Mouse (Mus musculus): Measurements from ENCODE around the gene Kif1c.

Kif1c gene

DNA sequence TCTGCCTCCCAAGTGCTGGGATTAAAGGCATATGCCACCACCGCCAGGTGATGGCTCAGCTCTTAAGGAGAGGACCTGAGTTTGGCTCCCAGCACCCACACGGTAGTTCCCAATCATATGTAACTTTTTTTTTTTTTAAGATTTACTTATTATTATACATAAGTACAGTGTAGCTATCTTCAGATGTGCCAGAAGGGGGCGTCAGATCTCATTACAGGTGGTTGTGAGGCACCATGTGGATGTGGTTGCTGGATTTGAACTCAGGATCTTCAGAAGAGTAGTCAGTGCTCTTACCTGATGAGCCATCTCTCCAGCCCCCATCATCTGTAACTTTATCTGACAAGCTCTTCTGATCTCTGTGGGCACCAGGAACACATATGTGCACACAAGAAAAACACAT lies 3.0 kb upstream of the Kif1c start:
- DNase-seq (ENCODE audit: low spot score in 2 of 2): no peak

DNA sequence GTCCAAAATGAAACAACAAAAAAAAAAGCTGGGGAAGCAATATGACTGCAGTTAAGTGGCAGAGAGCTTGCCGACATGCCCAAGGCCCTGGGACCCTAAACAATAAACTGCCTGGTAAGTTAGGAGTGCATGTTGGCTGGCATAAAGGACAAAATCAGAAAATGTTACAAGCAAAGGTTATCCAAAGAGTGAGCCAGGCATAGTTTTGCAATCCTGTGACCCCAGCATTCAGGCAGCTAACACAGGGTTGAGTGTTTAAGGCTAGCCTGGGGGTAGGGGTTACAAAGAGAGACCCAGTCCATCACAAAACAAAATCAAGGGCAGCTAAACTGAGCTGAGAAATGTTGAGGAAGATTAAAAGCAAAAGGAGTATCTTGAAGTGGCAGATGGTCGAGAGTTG lies 1.3 kb upstream of the Kif1c start:
- DNase-seq (ENCODE audit: low spot score in 2 of 2): no peak

DNA sequence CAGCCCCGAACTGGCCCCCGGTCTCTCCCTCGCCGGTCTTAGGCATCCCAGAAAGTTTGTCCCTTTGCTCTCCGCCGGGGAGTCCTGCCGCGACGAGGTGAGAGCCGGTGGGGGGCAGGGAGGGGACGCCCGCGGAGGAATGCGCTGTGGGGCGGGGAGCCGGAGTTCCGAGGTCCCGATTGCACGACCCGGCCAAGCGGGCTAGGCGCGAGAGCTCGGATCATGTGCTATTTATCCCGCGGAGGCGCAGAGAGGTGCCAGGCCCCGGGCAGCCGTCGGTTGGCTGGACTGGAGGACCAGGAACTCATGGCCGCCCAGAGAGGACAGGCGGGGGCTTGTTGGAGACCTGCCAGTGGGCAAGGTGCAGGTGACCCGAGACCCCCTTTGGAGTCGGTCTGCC lies 265 bp downstream of the Kif1c start:
- peak in 1 of 2 experiments; percentile 51 for DNase-seq (ENCODE audit: low spot score in 2 of 2)

DNA sequence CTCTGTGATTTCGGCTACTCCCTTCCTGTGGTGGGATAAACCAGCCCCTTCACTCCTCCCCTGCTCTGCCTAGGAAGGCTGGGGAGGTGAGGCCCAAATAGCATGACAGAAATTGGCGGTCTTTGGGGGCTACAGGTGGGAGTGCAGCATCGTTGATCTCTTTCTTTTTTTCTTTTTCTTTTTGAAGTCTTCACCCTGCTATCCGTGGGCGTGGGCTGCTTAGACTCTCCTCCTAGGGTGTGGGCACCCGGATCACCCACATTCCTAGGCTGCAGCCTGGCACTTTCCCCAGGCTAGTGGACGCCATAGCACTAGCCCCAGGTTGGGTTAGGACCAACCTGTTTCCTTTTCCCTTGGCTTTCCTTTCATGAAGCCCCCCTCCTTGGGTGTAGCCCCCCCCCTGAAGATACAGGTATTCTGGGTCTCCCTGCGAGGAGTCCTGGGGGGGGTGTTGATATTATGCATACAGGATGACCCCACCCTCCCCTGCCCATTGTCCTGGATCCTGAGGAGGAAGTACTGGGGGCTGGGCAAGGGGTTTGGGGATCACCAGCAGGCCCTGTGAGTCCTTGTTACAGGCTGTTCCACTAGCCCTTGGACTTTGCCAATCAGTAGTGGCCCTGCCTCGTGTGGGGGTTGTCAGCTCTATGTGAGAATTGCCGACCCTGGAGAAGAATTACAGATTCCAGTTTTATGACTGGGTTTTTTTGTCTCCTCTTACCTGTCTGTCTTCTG lies 1.0 kb downstream of the Kif1c start:
- DNase-seq (ENCODE audit: low spot score in 2 of 2): no peak

DNA sequence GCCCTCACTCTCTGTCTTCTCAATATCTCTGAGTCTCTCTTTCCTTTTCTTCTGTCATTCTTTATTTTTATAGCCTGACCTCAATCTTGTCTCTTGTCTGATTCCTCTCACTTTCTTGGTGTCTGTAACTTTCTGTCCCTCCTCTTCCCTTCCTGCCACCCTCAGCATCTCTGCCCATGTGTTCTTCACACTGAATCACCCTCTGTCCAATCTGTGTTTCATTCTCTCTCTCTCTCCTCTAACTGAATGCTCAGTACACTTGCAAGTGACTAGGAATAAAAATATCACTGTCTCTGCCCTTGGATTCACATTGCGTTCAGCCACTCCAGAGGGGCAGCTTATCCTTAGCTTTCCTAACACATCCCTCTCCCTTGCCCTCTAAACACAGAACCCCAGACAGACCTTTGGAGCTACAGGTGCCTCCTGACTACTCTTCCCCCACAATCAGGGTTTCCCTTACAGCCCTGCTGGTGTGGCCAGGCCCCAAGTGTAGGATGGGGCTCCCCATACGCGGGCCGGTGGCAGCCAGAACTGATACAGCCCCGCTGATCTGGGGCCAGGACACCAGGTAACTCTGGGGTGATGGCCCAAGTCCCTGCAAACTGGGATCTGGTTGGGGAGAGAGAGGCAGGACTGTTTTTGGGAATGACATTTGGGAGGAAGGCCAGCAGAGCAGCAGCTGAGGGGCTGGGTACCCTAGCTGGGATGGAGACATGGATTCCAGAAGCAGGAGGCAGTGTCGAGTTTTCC lies 1.8 kb downstream of the Kif1c start:
- DNase-seq (ENCODE audit: low spot score in 2 of 2): no peak

DNA sequence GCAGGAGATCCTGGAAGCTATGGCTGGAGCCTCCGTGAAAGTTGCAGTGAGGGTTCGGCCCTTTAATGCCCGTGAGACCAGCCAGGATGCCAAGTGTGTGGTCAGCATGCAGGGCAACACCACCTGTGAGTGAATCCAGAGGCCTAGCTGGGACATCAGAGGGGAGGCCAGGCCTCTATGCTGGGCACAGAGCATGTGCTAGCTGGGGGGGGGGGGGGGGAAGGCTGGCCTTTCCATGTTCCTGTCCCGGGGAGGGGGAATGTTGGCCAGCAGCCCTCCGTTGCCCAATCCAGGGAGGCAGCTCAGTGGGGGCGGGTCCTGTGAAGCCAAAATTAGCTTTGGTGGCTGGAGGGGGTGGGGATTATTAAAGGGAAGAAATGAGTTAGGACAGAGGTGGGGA lies 2.4 kb downstream of the Kif1c start:
- DNase-seq (ENCODE audit: low spot score in 2 of 2): no peak

DNA sequence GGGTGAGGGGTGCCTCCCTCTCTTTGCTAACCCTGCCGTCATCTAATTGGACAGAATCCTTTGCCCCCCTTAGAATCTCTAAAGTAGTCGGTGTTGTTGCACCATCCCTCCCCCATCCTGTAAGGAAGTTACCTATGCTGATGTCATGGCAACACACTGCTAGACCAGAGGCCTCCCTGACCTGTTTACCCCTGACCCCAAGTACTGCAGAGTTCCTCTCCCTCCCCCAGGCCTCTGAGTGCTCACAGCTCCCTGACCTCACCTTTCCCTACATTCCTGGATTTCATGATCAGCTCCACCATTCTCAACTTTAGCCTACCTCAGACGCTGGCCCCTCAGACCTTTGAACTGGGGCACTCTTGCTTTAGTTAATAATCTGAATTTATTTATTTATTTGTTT lies 5.8 kb downstream of the Kif1c start:
- DNase-seq (ENCODE audit: low spot score in 2 of 2): no peak

DNA sequence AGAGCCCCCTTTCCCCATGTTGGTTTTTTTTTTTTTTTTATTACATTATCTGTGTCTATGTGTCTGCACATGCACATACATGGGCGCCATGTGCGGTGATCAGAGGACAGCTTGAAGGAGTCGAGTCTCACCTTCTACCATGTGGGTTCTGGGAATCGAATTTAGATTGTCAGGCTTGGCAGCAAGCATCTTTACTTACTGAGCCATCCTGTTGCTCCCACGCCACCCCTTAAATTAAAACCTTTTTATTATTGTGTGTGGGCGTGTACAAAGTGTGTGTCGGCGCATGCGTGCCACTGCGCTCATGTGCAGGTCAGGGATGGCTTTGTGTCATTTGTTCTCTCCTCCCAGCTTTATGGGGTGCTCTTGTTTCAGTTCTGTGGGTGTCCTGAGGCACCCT lies 10.7 kb downstream of the Kif1c start:
- no peak for DNase-seq (ENCODE audit: low spot score in 2 of 2)

DNA sequence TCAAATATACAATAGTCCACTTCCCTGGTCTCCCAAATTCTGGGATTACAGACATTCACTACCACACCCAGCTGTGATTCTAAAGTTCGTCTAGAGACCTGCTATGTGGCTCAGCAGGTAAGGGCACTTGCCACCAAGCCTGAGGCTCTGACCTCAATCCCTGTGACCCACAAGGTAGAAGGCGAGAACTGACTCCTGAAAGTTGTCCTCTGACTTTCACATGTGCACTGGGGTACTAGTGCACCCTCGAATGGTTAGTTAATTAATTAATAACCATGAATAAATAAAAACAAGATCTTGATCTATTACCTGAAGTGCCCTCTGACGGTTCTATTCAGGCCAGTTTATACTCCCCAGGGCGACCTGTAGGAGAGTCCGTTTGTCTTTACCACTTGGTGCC lies 12.9 kb downstream of the Kif1c start:
- DNase-seq (ENCODE audit: low spot score in 2 of 2): no peak

DNA sequence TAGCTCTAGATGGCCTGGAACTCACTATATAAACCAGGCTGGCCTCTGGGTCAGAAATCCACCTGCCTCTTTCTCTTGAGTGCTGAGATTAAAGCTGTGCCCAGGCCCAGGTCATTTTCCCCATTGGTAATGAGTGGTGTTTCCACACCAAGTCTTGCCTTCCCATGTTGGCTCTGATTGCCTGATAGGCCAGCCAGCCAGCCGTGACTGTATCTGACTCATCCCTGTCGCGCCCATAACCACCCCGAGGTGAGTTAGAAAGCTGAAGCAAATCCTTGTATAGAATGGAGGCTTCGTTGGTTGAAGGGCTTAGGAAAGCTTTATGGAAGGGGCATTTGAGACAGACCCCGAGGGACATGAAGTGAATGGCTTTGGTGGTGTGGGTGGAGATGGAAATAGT lies 15.5 kb downstream of the Kif1c start:
- DNase-seq (ENCODE audit: low spot score in 2 of 2): no peak

DNA sequence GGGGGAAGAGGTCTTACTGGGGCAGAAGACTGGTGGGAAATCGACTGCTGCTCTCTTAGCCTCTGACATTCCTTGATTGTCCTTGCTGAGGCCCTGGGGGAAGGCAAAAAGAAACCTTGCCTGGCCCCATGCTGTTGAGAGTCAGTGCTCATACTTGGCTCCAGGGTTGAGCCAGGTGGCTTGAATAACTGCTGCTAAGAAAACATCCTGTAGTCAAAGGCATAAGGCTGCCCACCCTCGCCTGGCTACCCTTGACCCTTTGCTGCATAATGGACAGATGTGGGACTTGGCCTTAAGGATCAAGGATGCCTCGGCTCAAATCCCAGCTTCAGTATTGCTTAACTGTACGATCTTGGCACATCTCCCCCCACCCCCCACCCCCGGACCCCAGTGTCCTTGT lies 18.1 kb downstream of the Kif1c start:
- DNase-seq (ENCODE audit: low spot score in 2 of 2): no peak

DNA sequence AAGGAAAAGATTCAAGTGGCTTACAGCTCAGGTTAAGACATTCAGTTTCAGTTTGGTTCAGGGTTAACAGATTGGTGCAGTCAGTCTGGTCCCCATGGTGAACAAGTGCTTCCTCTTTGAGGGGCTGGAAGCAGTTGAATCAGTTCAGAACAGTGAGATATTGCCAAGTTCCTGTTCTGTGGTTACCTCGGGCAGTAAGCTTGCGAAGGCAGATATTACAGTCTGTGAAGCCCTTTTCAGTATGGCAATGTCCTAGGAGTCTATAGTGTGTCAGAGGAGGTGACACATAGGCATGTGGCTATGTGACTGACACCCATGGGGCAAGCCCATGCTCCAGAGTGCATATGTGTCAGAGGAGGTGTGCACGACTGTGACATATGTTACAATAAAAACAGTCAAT lies 20.2 kb downstream of the Kif1c start:
- DNase-seq (ENCODE audit: low spot score in 2 of 2): no peak

DNA sequence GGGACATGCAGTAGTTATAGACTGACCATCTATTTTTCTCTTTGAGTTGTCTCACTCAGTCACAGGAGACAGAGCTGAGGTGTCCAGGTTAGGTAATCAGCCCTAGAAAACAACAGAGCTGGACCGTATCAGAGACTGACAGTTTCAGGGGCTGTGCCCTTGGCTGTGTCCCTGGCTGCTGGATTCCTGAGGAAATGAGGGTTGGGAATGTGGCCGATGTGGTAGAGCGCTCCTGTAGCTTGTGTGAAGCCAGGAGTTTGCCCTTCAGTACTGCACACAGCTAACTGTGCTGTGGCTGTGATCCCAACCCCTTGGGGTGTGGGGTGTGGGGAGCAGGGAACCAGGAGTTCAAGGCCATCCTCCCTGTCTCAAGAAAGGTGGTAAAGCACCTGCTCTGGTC lies 20.7 kb downstream of the Kif1c start:
- no peak for DNase-seq (ENCODE audit: low spot score in 2 of 2)

DNA sequence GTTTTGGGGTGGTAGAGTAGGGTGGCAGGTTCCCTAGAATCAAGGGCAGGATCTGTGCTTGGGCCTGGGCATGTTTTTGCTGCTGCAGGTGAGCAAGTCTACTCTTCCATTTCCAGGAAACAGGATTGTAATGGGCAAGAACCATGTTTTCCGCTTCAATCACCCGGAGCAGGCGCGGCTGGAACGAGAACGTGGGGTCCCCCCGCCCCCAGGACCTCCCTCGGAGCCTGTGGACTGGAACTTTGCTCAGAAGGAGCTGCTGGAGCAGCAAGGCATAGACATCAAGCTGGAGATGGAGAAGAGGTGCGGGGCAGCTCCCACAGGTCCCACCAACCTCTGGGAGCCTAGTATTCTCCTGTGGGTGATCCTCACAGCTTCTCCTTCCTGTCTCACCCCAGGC lies 24.4 kb downstream of the Kif1c start:
- DNase-seq (ENCODE audit: low spot score in 2 of 2): no peak

DNA sequence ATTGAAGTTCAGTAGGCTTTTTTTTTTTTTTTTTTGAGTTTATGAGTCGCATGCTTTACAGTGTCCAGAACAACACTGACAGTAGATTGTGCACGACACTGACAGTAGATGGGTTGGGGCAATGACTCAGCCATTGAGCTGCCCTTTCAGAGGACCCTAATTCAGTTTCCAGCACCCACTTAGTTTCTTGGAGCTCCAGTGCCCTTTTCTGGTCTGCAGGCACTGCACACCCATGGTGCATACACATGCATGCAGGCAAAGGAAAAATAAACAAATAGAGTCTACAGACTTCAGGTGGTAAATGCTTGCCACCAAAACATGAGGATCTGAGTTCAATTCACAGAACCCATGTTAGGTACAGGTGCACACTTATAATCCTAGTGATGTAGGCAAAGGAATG lies 26.2 kb downstream of the Kif1c start:
- no peak for DNase-seq (ENCODE audit: low spot score in 2 of 2)

DNA sequence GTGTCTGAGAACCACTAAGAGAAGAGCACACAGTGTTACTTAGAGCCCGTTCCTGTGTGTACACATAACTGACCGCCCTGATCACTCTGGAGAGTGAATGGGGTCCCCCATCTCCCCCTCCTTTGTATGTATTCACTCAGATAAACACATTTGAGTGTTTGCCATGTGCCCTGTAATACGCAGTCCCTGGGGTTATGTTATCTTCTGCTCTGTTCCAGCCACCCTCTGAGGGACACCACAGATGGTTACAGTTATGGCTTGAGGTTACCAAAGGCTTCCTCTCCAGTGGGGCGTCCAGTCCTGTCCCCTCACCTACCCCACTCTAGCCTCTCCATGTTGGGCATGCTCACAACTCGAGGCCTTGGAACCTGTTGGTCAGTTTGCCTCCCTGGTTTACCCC lies 27.0 kb downstream of the Kif1c start:
- no peak for DNase-seq (ENCODE audit: low spot score in 2 of 2)

DNA sequence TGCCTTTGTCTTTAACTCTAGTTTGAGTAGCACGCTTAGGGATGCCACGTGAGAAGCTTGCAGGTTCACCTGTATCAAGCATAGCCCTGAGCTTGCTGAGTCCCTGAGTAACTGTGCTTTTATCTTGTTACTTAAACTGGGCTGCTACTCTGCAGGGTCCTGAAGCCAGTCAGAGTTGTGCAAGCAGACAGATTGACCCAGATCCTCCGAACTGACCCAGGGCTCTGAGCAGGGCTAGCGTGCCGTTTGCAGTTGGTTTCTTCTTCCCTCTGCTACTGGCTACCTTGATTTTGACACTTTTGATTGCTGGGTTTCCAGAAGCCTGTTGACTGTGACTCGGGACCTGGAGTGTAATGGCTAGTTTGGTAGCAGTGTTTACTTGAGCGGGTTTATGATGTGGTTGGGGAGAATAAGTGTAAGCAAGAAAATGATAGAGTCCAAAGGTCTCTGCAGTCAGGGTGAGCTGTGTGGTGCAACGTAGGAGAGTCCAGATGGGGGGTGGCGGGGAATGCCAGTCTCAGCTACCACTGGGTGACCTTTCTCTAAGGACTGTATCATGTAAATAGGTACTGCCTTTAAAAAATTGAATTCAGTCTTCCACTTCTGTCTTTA lies 30.2 kb downstream of the Kif1c start:
- no peak for DNase-seq (ENCODE audit: low spot score in 2 of 2)

DNA sequence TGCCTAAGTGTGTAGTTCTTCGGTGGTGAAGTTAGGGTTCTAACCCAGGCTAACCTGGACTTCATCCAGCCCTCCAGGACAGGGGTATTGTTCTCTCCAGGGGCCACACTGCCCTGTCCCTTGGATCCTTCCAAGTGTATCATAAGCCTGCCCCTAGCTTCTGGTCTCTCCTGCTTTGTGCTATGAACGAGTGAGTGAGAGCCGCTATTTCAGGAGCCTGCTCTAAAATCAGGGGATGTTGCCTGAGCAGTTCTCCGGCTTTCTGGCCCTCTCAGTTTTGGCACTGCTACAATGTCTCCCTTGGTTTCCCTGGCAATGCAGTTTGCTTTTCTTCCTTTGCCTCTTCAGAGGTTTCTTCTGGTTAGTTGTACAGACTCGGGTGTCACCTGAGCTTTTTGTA lies 30.8 kb downstream of the Kif1c start:
- no peak for DNase-seq (ENCODE audit: low spot score in 2 of 2)

DNA sequence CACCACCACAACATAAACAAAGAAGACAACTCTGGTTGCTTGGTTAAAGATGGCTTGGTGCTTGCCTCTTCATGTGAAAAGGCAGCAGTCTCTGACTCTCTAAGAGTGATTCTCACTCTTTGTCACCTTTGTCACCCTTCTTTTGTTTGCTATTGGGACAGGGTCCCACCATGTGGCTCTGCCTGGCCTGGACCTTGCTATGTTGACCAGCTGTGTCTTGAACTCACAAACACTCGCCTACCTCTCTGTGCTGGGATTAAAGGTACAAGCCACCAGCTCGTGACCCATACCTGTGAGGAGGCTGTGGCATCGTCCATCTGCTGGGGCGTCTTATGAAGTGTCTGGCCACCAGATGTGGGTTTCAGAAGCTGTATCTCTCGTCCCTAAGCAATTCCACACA lies 32.9 kb downstream of the Kif1c start:
- no peak for DNase-seq (ENCODE audit: low spot score in 2 of 2)

DNA sequence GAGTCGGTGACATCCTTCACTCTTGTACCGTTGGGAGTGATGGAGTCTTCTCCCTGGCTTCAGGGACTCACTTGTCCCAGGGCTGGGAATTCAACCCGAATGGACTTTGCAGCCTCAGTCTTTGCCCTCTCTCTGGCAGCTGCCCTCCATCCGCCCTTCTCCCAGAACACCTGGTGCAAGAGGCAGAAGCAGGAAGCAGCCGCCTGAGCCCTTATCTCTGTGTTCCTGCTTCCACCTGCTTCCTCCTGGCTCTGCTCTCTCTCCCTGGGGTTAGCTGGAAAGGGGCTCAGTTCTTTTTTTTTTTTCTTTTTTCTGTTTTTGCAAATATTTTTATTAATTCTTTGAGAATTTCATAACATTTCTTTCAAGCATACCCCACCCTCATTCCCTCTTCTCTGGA lies 37.4 kb downstream of the Kif1c start:
- no peak for DNase-seq (ENCODE audit: low spot score in 2 of 2)

DNA sequence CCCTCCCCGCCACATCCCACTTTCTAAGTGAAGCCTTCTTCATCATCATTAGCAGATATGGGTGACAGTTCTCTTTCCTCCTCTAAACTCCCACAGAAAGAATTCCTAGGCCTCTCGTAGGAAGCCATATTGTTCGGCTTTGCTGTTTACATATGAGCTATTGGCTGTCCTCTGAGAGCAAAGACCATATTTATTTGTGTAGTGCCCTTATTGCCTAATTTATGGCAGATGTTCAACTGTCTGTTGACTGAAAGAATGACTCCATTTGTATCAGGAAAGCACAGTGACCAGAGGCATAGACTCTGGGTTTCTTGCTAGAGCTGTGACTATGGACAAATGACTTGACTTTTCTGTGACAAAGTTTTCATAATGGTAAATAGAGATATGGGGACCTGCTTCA lies 41.3 kb downstream of the Kif1c start:
- DNase-seq (ENCODE audit: low spot score in 2 of 2): no peak

DNA sequence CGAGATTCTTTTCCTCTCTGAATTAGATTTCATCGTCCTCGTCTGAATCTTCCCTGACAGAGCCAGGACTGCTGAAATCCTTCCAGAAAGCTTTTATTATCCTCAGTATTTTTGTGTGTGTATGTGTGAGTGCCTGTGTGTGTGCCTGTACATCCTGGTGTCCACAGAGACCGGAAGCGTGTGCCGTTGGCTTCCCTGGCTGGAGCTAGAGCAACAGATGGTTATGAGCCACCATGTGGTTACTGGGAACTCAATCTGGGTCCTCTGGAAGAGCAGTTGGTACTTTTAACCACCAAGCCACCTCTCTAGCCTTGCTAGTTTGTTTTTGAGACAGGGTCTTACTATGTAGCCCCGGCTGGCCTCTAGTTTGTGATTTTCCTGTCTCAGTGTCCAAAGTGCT lies 41.8 kb downstream of the Kif1c start:
- no peak for DNase-seq (ENCODE audit: low spot score in 2 of 2)
